Mouse (Mus musculus) lung, postnatal 0 days (tissue): ENCODE data around the gene Acer1. TPM values are rescaled to one million over a fixed set of nuclear protein-coding genes. Genes with fewer than 3 reads are reported as not detected.

Experiments used
- ATAC-seq: fragments of 200-750 bp; cut with Nextera tagmentation; 2 replicates; pipeline ENCODE4 v1.8.0; 2017; ENCODE audit warnings: moderate library complexity
- DNase-seq: peaks from one replicate; pipeline ENCODE4 v3.0.0-alpha.2; 2016; ENCODE audit warnings: low spot score
- H3K27ac ChIP-seq: fragments of 300-500 bp; sonication (generic); 2 replicates; pipeline ENCODE4 v1.5.1; 2014; ENCODE audit warnings: antibody characterized with exemption, mild to moderate bottlenecking, low read length, mixed read lengths
- H3K27me3 ChIP-seq: fragments of 300-500 bp; sonication (generic); replicated peaks from 2 replicates; pipeline ENCODE4 v1.6.1; 2014; ENCODE audit warnings: low read length, mixed read lengths; ENCODE audit not compliant: insufficient read depth
- H3K36me3 ChIP-seq: fragments of 300-500 bp; sonication (generic); 2 replicates; pipeline ENCODE4 v1.6.1; 2014; ENCODE audit warnings: low read length, mixed read lengths; ENCODE audit not compliant: insufficient read depth
- H3K4me1 ChIP-seq: fragments of 300-500 bp; sonication (generic); 2 replicates; pipeline ENCODE4 v1.6.1; 2014; ENCODE audit warnings: antibody characterized with exemption, low read depth, low read length, mixed read lengths; ENCODE audit not compliant: insufficient read depth
- H3K4me2 ChIP-seq: fragments of 300-500 bp; sonication (generic); replicated peaks from 2 replicates; pipeline ENCODE4 v1.6.1; 2014; ENCODE audit warnings: low read depth, mild to moderate bottlenecking, low read length, moderate library complexity, mixed read lengths
- H3K4me3 ChIP-seq: fragments of 300-500 bp; sonication (generic); 2 replicates; pipeline ENCODE4 v1.5.1; 2014; ENCODE audit warnings: low read depth, low read length
- H3K9ac ChIP-seq: fragments of 300-500 bp; sonication (generic); replicated peaks from 2 replicates; pipeline ENCODE4 v1.6.1; 2014; ENCODE audit warnings: low read depth, mild to moderate bottlenecking
- H3K9me3 ChIP-seq: fragments of 300-500 bp; sonication (generic); 2 replicates; pipeline ENCODE4 v1.6.1; 2016; ENCODE audit warnings: low read length, mixed read lengths
- CTCF ChIP-seq: IDR thresholded peaks from 2 replicates; pipeline ENCODE4 v1.5.1; 2016; ENCODE audit warnings: antibody characterized with exemption, mild to moderate bottlenecking
- EP300 ChIP-seq: IDR thresholded peaks from 2 replicates; pipeline ENCODE4 v1.6.1; 2016; ENCODE audit warnings: antibody characterized with exemption, mild to moderate bottlenecking, control low read depth
- WGBS: fragments of 180-500 bp; shearing (Covaris S2); extraction: QIAGEN DNeasy Blood & Tissue Kit; methylation state at CpG from one replicate; pipeline ENCODE4 v1.1.7; 2014; 5-methylcytosine and 5-hydroxymethylcytosine counted together
- polyA plus RNA-seq: library from polyadenylated mRNA; unstranded; fragments of >200 nt; fragmentation: Nextera tagmentation; extraction: Ambion mirVana; gene quantifications from 2 replicates; pipeline ENCODE4 v1.2.1, GENCODE M21; 2015

Acer1 gene
- polyA plus RNA-seq, 1 experiment from 2014 or later: not detected

- Histone ChIP-seq H3K9me3 (no peaks in the 10 kb centered on the region), H3K4me3 (peak within 1 kb of the TSS; percentile 59), H3K36me3 (peaks cover 8% of the 10 kb centered on the region; the same call in 1 of the 2 replicates), H3K9ac (peak within 1 kb of the TSS; percentile 66), H3K4me1 (no peaks in the 10 kb centered on the region), H3K27me3 (no peaks in the 10 kb centered on the region), H3K27ac (peak within 1 kb of the TSS; percentile 38), H3K4me2 (peak within 1 kb of the TSS; percentile 83)
- WGBS: under 1% methylated on average over 52 of the region's 52 CpGs
- TF ChIP-seq EP300: no peak
- no peak for TF ChIP-seq CTCF
- peak; percentile 99 for DNase-seq
- peak; percentile 99 for ATAC-seq
These were observed 8.3 kb upstream of the Acer1 start, which contains the start of gene Clpp for GRCm38 (mm10) chr17:56990115-56990746. TSS of gene Clpp (plus strand) at chr17:56990305.

GRCm38 (mm10) chr17:56989467-56990114, 7.7 kb upstream of the Acer1 start:
- Histone ChIP-seq H3K36me3 (peaks cover 8% of the 10 kb centered on the region; the same call in 1 of the 2 replicates), H3K9ac (peak overlapping the region; percentile 37), H3K27me3 (no peaks in the 10 kb centered on the region), H3K4me1 (no peaks in the 10 kb centered on the region), H3K9me3 (no peaks in the 10 kb centered on the region), H3K4me3 (peak overlapping the region; percentile 59), H3K27ac (no peak overlapping the region; the same call in 1 of the 2 replicates), H3K4me2 (peak overlapping the region; percentile 83)
- WGBS: 1% methylated on average over 25 of the region's 25 CpGs
- peak; percentile 95 for DNase-seq
- peak; percentile 92 for ATAC-seq
- TF ChIP-seq EP300: no peak
- TF ChIP-seq CTCF: no peak; the same call in 1 of the 2 replicates

GRCm38 (mm10) chr17:56988921-56989430, 7.0 kb upstream of the Acer1 start:
- no peaks in the 10 kb centered on the region for H3K27me3 ChIP-seq
- peaks cover 5% of the 10 kb centered on the region; the same call in 1 of the 2 replicates for H3K36me3 ChIP-seq
- no peaks in the 10 kb centered on the region for H3K9me3 ChIP-seq
- 65% methylated on average over 7 of the region's 7 CpGs for WGBS
- TF ChIP-seq EP300 (no peak), CTCF (peak; percentile 21)
- peak overlapping the region; percentile 83 for H3K4me2 ChIP-seq
- no peaks in the 10 kb centered on the region for H3K4me1 ChIP-seq
- H3K27ac ChIP-seq: no peak overlapping the region
- H3K4me3 ChIP-seq: peak overlapping the region; percentile 59
- DNase-seq: no peak
- no peak overlapping the region for H3K9ac ChIP-seq
- ATAC-seq: no peak

GRCm38 (mm10) chr17:56988441-56988840, 6.5 kb upstream of the Acer1 start:
- WGBS: 76% methylated on average over 7 of the region's 7 CpGs
- H3K9me3 ChIP-seq: no peaks in the 10 kb centered on the region

GRCm38 (mm10) chr17:56986105-56986805, 4.3 kb upstream of the Acer1 start:
- Histone ChIP-seq H3K4me3 (no peak overlapping the region), H3K27me3 (no peaks in the 10 kb centered on the region), H3K36me3 (no peaks in the 10 kb centered on the region), H3K9me3 (no peaks in the 10 kb centered on the region), H3K9ac (no peak overlapping the region), H3K4me1 (no peaks in the 10 kb centered on the region), H3K4me2 (no peak overlapping the region), H3K27ac (no peak overlapping the region)
- DNase-seq (no peak), ATAC-seq (no peak)
- TF ChIP-seq EP300: no peak
- no peak for TF ChIP-seq CTCF
- 75% methylated on average over 3 of the region's 3 CpGs for WGBS

More at GRCm38 (mm10) chr17:56988441-56988840, 6.5 kb upstream of the Acer1 start:
- Histone ChIP-seq H3K4me3 (no peak overlapping the region), H3K9ac (no peak overlapping the region), H3K27ac (no peak overlapping the region), H3K36me3 (no peaks in the 10 kb centered on the region), H3K27me3 (no peaks in the 10 kb centered on the region), H3K4me2 (no peak overlapping the region), H3K4me1 (no peaks in the 10 kb centered on the region)
- no peak for DNase-seq
- TF ChIP-seq CTCF: peak; percentile 32
- no peak for TF ChIP-seq EP300
- no peak for ATAC-seq

GRCm38 (mm10) chr17:56985656-56986055, 3.7 kb upstream of the Acer1 start:
- H3K4me2 ChIP-seq: no peak overlapping the region
- WGBS: 79% methylated on average over 3 of the region's 3 CpGs
- DNase-seq: no peak
- H3K4me3 ChIP-seq: no peak overlapping the region
- no peaks in the 10 kb centered on the region for H3K4me1 ChIP-seq
- no peaks in the 10 kb centered on the region for H3K27me3 ChIP-seq
- H3K9ac ChIP-seq: no peak overlapping the region
- TF ChIP-seq CTCF: no peak
- no peak for TF ChIP-seq EP300
- no peaks in the 10 kb centered on the region for H3K9me3 ChIP-seq
- no peaks in the 10 kb centered on the region for H3K36me3 ChIP-seq
- ATAC-seq: no peak
- H3K27ac ChIP-seq: no peak overlapping the region
